Mouse (Mus musculus): Measurements from ENCODE around the gene Glyatl3. TPM values are rescaled to one million over a fixed set of nuclear protein-coding genes. Genes with fewer than 3 reads are reported as not detected.

Glyatl3 gene
- polyA plus RNA-seq, 1 experiment from 2014 or later = not detected

DNA sequence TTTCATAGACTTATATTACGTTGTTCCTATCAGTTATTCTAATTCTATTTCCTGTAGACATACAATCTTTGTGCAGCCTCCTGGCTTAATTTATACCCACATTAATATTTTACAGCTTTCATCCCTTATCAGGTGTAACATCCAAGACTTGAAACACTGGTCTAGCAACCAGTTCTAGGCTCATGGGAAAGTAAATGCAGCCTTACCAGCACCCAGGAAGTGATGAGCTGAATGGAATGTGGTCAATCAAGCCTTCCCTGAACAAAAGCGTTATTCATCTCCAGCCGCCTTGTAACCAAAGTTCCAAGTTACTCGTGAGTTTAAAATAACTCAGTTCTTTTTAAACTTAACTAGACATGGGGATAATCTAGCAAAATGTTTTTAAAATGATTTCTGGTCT, 29.0 kb downstream of the Glyatl3 start:
- no peak for ATAC-seq (replicated peaks; ENCODE audit: insufficient number of reproducible peaks, insufficient read depth, low FRiP score, low read depth)

DNA sequence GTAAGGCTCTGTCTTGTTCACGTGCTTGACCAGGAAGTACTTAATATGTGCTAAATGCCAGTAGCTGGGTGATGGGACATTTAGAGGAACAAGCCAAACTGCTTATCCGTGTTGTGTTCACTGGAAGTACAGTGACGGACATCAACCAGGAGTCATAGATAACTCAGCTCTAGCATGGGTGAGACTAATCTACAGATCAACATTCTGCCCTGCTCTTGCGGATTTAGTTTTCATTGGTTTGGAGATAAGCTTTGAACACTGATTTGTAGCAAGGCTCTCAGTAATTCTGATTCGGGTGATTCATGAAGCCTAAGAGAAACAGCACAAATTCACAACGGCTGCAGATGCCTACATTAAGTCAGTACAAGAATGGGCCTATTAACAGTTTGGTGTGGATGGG, 32.0 kb downstream of the Glyatl3 start:
- 77% methylated on average over 6 of the region's 6 CpGs for WGBS
- no peak for ATAC-seq (replicated peaks; ENCODE audit: insufficient number of reproducible peaks, insufficient read depth, low FRiP score, low read depth)
- Histone ChIP-seq H3K4me1 (replicated peaks) (peaks cover 12% of the 10 kb centered on the region), H3K9me3 (replicated peaks) (no peaks in the 10 kb centered on the region), H3K9ac (no peak overlapping the region), H3K27me3 (no peaks in the 10 kb centered on the region), H3K36me3 (no peaks in the 10 kb centered on the region), H3K4me2 (no peak overlapping the region), H3K27ac (no peak overlapping the region), H3K4me3 (no peak overlapping the region)

More for the DNA sequence above, 29.0 kb downstream of the Glyatl3 start:
- 73% methylated on average over 4 of the region's 4 CpGs for WGBS
- Histone ChIP-seq H3K36me3 (no peaks in the 10 kb centered on the region), H3K4me1 (replicated peaks) (no peaks in the 10 kb centered on the region), H3K4me2 (no peak overlapping the region), H3K9me3 (replicated peaks) (no peaks in the 10 kb centered on the region), H3K27me3 (no peaks in the 10 kb centered on the region), H3K4me3 (no peak overlapping the region), H3K9ac (no peak overlapping the region), H3K27ac (no peak overlapping the region)

DNA sequence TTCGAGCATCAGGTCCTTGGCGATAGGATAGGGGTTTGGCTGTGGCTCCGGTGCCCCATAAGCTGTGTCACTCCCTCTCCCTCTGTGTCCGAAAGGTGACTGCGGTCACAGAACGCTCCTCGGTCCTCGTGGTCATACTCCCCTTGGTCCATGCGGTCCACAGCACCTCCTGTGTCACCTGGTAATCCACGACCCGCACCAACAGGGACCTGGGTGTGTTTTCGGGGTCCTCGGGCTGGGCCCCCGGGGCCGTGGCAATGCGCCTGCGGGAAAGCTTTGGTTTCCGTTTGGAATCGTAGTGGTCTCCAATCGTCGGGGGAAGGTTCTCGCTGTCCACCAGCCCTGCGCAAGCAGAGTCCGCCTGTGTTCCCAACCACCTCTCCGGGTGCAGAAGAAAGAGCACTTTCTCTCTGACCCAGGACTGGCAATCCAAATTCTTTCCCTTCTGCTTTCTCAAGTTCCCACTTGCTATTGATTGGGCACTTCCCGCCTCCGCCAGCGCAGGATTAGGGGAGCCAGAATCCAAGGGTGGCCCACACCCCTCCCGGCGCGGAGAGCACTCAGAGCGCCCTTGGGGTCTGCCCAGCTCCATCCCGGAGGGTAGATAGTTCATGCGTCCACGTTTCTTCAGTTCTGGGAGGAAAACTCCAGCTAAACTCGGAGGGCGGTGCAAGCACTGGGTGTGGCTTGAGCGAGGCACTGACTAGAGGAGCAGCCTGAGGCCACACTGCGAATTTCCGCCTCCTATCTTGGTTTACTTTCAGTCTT, 34.0 kb downstream of the Glyatl3 start, which contains the start of gene 9130008F23Rik:
9130008F23Rik (minus strand) TSS at position 636 of the 768 bp plus-strand sequence.
- Histone ChIP-seq H3K9ac (peak within 1 kb of the TSS; percentile 77), H3K4me3 (peak within 1 kb of the TSS; percentile 82), H3K27me3 (no peaks in the 10 kb centered on the region), H3K4me2 (peak within 1 kb of the TSS; percentile 80), H3K27ac (peak within 1 kb of the TSS; percentile 86), H3K36me3 (no peaks in the 10 kb centered on the region), H3K9me3 (replicated peaks) (no peaks in the 10 kb centered on the region), H3K4me1 (replicated peaks) (peaks cover 12% of the 10 kb centered on the region)
- ATAC-seq (replicated peaks; ENCODE audit: insufficient number of reproducible peaks, insufficient read depth, low FRiP score, low read depth) = peak; percentile 72
- WGBS = under 1% methylated on average over 40 of the region's 40 CpGs

DNA sequence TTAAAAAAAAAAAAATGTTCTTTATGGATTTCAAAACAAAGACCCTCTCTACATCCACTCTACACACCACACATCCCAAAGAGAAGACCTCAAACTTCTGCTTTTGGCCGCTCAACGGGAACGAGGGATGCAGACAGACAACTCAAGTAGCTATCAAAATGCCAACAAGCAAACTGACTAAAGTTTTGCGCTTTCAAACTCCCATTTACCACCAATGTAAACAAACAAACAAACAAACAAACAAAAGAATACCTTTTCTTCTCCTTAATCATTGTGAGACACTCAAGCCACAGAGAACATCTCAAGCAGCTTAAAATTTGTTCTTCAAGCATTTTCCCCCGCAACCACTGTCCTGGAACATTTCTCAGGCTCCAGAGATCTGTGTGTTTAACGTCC, 34.6 kb downstream of the Glyatl3 start:
- Histone ChIP-seq H3K27ac (peak overlapping the region; percentile 86), H3K4me3 (peak overlapping the region; percentile 82), H3K27me3 (no peaks in the 10 kb centered on the region), H3K9ac (peak overlapping the region; percentile 77), H3K36me3 (no peaks in the 10 kb centered on the region), H3K9me3 (replicated peaks) (no peaks in the 10 kb centered on the region), H3K4me2 (peak overlapping the region; percentile 80), H3K4me1 (replicated peaks) (peaks cover 12% of the 10 kb centered on the region)
- no peak for ATAC-seq (replicated peaks; ENCODE audit: insufficient number of reproducible peaks, insufficient read depth, low FRiP score, low read depth)
- WGBS = 3% methylated on average over 6 of the region's 6 CpGs

DNA sequence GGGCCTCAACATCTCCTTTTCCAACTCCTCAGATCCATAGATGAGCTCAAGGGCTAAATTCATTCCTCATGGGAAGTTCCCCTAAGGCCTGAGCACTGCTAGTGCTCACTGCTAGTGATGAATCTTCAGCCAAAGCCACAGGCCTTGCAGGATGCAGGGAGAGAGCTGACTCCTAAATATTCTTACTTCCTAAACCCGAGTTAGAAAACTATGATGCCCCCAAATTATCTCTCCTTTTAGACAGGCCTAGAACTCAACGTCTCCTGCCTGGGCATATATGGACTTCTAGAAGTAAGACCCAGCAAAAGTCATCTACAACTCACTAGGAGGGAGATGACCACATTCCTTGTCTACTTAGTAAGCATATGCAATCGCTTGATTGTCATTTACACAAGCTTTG, 36.4 kb downstream of the Glyatl3 start:
- Histone ChIP-seq H3K4me2 (peak overlapping the region; percentile 80), H3K9ac (no peak overlapping the region), H3K4me1 (replicated peaks) (peaks cover 12% of the 10 kb centered on the region), H3K4me3 (peak overlapping the region; percentile 82), H3K9me3 (replicated peaks) (no peaks in the 10 kb centered on the region), H3K36me3 (no peaks in the 10 kb centered on the region), H3K27ac (no peak overlapping the region), H3K27me3 (no peaks in the 10 kb centered on the region)
- no peak for ATAC-seq (replicated peaks; ENCODE audit: insufficient number of reproducible peaks, insufficient read depth, low FRiP score, low read depth)
- 29% methylated on average over 3 of the region's 3 CpGs for WGBS

DNA sequence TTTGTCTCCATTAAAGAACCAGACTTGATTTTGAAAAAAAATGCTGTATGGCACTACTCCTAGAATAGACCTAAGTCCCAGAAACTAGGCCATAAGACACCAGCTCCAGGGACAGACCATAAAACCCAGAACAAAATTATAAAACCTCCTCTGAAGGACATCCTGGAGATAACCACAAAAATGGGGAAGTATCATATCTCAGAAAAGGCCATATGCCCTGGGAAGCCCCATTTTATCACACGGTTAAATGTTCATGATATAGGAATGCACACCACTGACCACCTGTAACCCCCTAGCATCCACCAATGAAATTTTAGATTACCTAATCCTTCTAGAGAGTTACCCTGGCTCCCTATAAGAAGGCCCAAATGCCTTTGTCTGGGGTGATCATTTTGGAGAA, 38.6 kb downstream of the Glyatl3 start:
- Histone ChIP-seq H3K4me3 (no peak overlapping the region), H3K4me2 (no peak overlapping the region), H3K27ac (no peak overlapping the region), H3K9ac (no peak overlapping the region), H3K4me1 (replicated peaks) (peaks cover 12% of the 10 kb centered on the region), H3K27me3 (no peaks in the 10 kb centered on the region), H3K9me3 (replicated peaks) (no peaks in the 10 kb centered on the region), H3K36me3 (no peaks in the 10 kb centered on the region)
- ATAC-seq (replicated peaks; ENCODE audit: insufficient number of reproducible peaks, insufficient read depth, low FRiP score, low read depth) = no peak
- WGBS = 70% methylated on average over 1 of the region's 1 CpGs

DNA sequence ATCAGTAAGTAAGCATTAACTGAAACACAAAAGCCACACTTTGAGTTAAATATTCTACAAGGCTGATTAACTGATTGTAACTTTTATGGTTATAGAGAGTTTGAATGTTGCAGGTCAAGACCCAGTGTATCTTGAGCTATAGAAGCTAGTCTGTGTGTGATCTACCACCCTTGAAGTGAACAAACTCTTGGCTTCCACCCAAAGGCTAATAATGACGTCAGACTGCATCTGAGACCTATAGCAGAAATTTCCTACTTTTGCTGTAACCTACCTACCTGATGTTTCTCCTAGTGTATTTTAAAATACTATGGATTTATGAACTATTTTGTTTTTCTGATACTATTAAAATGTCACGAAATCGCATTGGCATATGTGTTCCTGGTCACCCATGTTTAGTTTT, 39.4 kb downstream of the Glyatl3 start:
- Histone ChIP-seq H3K4me1 (replicated peaks) (peaks cover 12% of the 10 kb centered on the region), H3K27me3 (no peaks in the 10 kb centered on the region), H3K9me3 (replicated peaks) (no peaks in the 10 kb centered on the region), H3K4me2 (no peak overlapping the region), H3K4me3 (no peak overlapping the region), H3K27ac (no peak overlapping the region), H3K36me3 (no peaks in the 10 kb centered on the region), H3K9ac (no peak overlapping the region)
- 70% methylated on average over 3 of the region's 3 CpGs for WGBS
- ATAC-seq (replicated peaks; ENCODE audit: insufficient number of reproducible peaks, insufficient read depth, low FRiP score, low read depth) = no peak

DNA sequence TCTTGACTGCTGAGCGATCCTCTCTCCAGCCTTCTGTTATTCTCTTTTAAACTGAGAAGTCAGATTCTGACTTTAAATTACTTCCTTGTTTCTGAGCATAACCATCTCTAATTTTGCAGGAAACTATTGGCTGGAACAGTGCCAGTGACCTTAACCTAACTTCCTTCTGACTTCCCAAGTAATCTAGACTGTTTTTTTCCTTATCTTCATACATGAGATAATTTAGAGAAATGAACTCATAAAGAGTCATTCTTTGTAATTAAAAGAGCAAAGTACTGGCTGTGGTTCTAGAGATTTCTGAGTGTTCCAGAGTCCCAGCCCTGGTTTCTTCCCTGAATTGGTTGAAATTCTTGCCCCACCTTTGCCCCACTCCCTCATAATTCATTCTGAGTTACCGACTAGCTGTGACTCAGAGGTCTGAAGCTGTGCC, 40.6 kb downstream of the Glyatl3 start:
- no peak overlapping the region for H3K27ac ChIP-seq
- 29% methylated on average over 2 of the region's 2 CpGs for WGBS
- H3K4me1 ChIP-seq (replicated peaks) = peaks cover 17% of the 10 kb centered on the region
- no peak overlapping the region for H3K4me3 ChIP-seq
- no peak for ATAC-seq (replicated peaks; ENCODE audit: insufficient number of reproducible peaks, insufficient read depth, low FRiP score, low read depth)
- H3K27me3 ChIP-seq = no peaks in the 10 kb centered on the region
- no peaks in the 10 kb centered on the region for H3K36me3 ChIP-seq
- H3K4me2 ChIP-seq = no peak overlapping the region
- H3K9me3 ChIP-seq (replicated peaks) = no peaks in the 10 kb centered on the region
- H3K9ac ChIP-seq = no peak overlapping the region

DNA sequence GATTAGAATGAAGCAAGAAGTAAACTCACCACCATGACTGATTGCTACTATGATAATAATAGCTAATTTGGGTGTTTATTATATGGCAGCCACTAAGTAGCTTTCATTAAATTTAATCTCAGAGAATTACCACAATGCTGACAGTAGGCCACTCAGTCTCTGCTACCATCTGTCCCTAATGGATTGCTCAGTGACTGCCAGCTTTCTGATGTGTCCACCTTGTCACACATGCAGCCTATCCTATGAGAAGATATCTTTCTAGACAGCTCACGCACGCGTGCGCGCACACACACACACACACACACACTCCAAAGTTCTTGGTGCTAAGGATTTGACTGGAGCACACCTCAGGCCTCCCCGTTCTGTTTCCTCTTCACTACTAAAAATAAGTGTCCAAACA, 41.5 kb downstream of the Glyatl3 start:
- no peak overlapping the region for H3K27ac ChIP-seq
- no peak overlapping the region for H3K4me2 ChIP-seq
- H3K27me3 ChIP-seq = no peaks in the 10 kb centered on the region
- WGBS = 87% methylated on average over 6 of the region's 6 CpGs
- H3K36me3 ChIP-seq = no peaks in the 10 kb centered on the region
- H3K9ac ChIP-seq = no peak overlapping the region
- H3K4me3 ChIP-seq = no peak overlapping the region
- no peaks in the 10 kb centered on the region for H3K9me3 ChIP-seq (replicated peaks)
- no peak for ATAC-seq (replicated peaks; ENCODE audit: insufficient number of reproducible peaks, insufficient read depth, low FRiP score, low read depth)
- peaks cover 8% of the 10 kb centered on the region for H3K4me1 ChIP-seq (replicated peaks)

DNA sequence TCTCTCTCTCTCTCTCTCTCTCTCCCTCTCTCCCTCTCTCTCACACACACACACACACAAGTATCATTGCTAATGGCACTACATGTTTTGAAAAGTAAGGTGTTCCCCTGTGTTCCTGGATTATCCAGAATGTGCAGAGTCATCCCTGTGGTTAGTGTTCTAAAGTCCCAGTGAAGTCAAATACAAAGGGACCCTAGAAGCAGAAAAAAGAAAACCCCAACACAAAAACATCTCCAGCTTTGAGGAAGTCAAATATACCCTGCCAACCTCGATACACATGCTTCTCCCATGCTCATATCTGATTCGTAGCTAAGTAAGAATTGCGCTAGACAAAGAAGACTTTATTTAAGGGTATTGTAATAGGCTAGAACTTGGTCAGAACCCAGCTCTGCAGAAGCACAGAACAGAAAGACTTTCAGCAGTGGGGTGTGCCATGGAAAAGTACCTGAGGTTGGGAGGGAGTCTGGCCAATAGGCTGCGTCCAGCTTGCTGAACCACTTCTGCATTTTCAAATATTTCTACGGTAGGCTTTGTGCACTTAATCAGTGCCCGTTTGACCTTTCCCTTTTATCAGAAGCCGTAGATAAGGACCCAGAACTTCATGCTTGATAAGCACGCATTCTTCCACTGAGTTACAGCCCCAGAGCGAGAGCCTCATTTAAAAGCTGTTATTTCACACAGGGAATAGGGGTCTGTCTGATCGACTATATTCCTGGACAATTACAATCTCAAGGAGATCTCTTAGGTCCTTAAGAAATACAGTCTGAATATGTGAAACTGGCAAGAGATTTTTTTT, 45.0 kb downstream of the Glyatl3 start:
- no peaks in the 10 kb centered on the region for H3K27me3 ChIP-seq
- H3K9ac ChIP-seq = no peak overlapping the region
- H3K4me1 ChIP-seq (replicated peaks) = peaks cover 5% of the 10 kb centered on the region
- H3K27ac ChIP-seq = no peak overlapping the region
- 22% methylated on average over 10 of the region's 10 CpGs for WGBS
- no peaks in the 10 kb centered on the region for H3K9me3 ChIP-seq (replicated peaks)
- ATAC-seq (replicated peaks; ENCODE audit: insufficient number of reproducible peaks, insufficient read depth, low FRiP score, low read depth) = no peak
- no peaks in the 10 kb centered on the region for H3K36me3 ChIP-seq
- H3K4me2 ChIP-seq = peak overlapping the region; percentile 46
- no peak overlapping the region for H3K4me3 ChIP-seq

DNA sequence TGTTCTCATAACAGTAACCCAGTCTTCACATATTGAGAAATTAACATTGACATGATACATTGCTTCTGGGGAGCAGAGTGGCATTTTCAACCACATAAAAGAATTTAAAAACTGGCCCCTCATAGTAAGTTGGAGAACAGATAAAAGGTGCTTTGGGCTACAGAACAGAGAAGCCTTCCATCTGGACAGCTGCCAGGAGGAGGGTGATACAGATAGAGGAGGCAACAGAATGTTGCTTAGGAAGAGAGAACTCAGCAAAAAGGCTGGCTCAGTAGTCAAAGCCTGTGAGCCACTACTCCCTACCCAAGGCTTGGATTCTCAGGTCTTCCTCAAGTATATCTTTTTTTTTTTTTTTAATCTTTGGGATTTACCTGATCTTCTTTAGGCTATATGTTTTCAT, 59.1 kb downstream of the Glyatl3 start:
- ATAC-seq (replicated peaks; ENCODE audit: insufficient number of reproducible peaks, insufficient read depth, low FRiP score, low read depth) = no peak
- Histone ChIP-seq H3K9ac (no peak overlapping the region), H3K27me3 (no peaks in the 10 kb centered on the region), H3K27ac (no peak overlapping the region), H3K9me3 (replicated peaks) (no peaks in the 10 kb centered on the region), H3K4me1 (replicated peaks) (no peaks in the 10 kb centered on the region), H3K4me3 (no peak overlapping the region), H3K4me2 (no peak overlapping the region), H3K36me3 (no peaks in the 10 kb centered on the region)

Measured in heart, embryonic 15.5 days (tissue).